Mouse (Mus musculus): ENCODE results near the gene Tor2a. TPM values are rescaled to one million over a fixed set of nuclear protein-coding genes. Genes with fewer than 3 reads are reported as not detected.

Tor2a gene
- polyA plus RNA-seq, 1 experiment from 2014 or later, result 59.8 TPM

GRCm38 (mm10) chr2:32734933-32735332 is 22.1 kb upstream of the Tor2a start:
- Histone ChIP-seq H3K36me3 (no peaks in the 10 kb centered on the region), H3K27me3 (ENCODE audit: low read depth, poor library complexity, severe bottlenecking) (peaks cover 8% of the 10 kb centered on the region), H3K9me3 (replicated peaks) (no peaks in the 10 kb centered on the region), H3K4me3 (no peak overlapping the region), H3K27ac (replicated peaks) (peak overlapping the region; percentile 24; the same call in 1 of the 2 replicates), H3K4me1 (peaks cover 35% of the 10 kb centered on the region)
- DNase-seq (ENCODE audit: low spot score), result no peak
- WGBS, result 51% methylated on average over 4 of the region's 4 CpGs

GRCm38 (mm10) chr2:32736306-32736829 is 20.7 kb upstream of the Tor2a start:
- Histone ChIP-seq H3K27ac (replicated peaks) (no peak overlapping the region; the same call in 1 of the 2 replicates), H3K4me3 (0 out of 2 replicates have a peak overlapping the region, but pooled peaks have one; percentile 18), H3K36me3 (no peaks in the 10 kb centered on the region), H3K27me3 (ENCODE audit: low read depth, poor library complexity, severe bottlenecking) (peaks cover 22% of the 10 kb centered on the region), H3K4me1 (peaks cover 37% of the 10 kb centered on the region), H3K9me3 (replicated peaks) (no peaks in the 10 kb centered on the region)
- no peak for DNase-seq (ENCODE audit: low spot score)
- WGBS, result 62% methylated on average over 3 of the region's 3 CpGs

DNA sequence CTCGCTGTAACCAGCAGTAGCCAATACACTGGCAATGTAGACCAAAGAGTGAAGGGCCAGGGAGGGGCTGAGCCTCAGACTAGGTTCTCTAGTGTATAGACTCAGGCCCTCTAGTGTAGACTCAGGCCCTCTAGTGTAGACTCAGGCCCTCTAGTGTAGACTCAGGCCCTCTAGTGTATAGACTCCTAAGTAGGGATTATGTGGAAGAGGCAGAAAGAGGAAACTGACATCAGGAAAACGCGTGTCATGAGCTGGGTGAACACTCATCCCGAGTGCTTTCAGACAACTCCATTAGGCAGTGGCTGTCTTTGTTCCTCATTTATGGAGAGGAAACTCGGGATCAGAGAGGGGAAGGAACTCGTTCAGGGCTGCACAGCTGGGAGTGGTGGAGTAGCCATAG is 20.0 kb upstream of the Tor2a start:
- Histone ChIP-seq H3K27ac (replicated peaks) (no peak overlapping the region), H3K9me3 (replicated peaks) (no peaks in the 10 kb centered on the region), H3K4me1 (peaks cover 39% of the 10 kb centered on the region), H3K27me3 (ENCODE audit: low read depth, poor library complexity, severe bottlenecking) (peaks cover 29% of the 10 kb centered on the region), H3K36me3 (no peaks in the 10 kb centered on the region), H3K4me3 (no peak overlapping the region)
- DNase-seq (ENCODE audit: low spot score), result no peak
- whole genome bisulfite sequencing, result 54% methylated on average over 6 of the region's 6 CpGs

DNA sequence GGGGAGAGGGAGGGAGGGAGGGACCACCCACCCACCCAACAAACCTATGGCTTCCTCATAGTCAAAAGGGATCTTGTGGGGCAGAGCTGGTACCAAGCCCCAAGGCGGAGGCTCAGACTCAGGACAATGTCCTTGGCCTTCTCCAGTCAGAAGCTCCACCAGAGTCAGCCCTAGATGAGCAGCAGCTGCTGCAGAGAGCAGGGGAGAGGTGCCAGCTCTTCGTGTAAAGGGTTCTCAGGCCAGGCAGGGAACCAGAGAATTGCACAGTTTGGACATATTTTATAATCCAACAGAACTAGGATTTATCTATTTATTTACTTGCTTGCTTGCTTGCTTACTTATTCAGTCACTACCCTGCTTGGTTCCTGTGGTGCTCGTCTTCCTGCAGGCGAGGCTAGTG is 17.7 kb upstream of the Tor2a start:
- Histone ChIP-seq H3K36me3 (0 out of 2 replicates have a peak, but pooled peaks cover 2% of the 10 kb centered on the region), H3K9me3 (replicated peaks) (no peaks in the 10 kb centered on the region), H3K27me3 (ENCODE audit: low read depth, poor library complexity, severe bottlenecking) (peaks cover 47% of the 10 kb centered on the region), H3K27ac (replicated peaks) (no peak overlapping the region), H3K4me1 (peaks cover 48% of the 10 kb centered on the region), H3K4me3 (no peak overlapping the region)
- WGBS, result 79% methylated on average over 4 of the region's 4 CpGs
- no peak for DNase-seq (ENCODE audit: low spot score)

DNA sequence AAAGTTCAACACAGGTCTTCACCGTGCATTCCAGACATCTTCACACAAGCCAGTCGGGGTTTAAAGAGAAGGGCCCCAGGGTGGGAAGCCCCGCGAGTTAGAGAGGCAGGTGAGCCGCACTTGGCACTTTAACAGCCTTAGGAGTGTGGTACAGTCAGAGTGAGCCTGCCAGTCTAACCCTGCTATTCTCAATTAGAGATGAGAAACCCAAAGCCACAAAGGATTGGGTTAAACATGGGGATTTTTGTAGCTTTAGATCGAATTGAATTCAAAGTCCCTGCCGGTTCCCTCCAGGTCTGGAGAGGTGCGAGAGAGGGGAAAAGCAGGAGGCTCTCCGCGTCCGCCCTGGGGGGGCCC is 16.1 kb upstream of the Tor2a start, which contains the start of gene 6330409D20Rik:
Gene 6330409D20Rik, minus strand, starts transcription at position 101 of the 357 bp plus-strand sequence.
- peaks cover 17% of the 10 kb centered on the region for H3K36me3 ChIP-seq
- no peaks in the 10 kb centered on the region for H3K9me3 ChIP-seq (replicated peaks)
- peaks cover 48% of the 10 kb centered on the region for H3K27me3 ChIP-seq (ENCODE audit: low read depth, poor library complexity, severe bottlenecking)
- 8% methylated on average over 11 of the region's 11 CpGs for WGBS
- H3K4me1 ChIP-seq, result peaks cover 38% of the 10 kb centered on the region
- peak within 1 kb of the TSS; percentile 85 for H3K4me3 ChIP-seq
- no peak for DNase-seq (ENCODE audit: low spot score)
- peak within 1 kb of the TSS; percentile 89 for H3K27ac ChIP-seq (replicated peaks)

DNA sequence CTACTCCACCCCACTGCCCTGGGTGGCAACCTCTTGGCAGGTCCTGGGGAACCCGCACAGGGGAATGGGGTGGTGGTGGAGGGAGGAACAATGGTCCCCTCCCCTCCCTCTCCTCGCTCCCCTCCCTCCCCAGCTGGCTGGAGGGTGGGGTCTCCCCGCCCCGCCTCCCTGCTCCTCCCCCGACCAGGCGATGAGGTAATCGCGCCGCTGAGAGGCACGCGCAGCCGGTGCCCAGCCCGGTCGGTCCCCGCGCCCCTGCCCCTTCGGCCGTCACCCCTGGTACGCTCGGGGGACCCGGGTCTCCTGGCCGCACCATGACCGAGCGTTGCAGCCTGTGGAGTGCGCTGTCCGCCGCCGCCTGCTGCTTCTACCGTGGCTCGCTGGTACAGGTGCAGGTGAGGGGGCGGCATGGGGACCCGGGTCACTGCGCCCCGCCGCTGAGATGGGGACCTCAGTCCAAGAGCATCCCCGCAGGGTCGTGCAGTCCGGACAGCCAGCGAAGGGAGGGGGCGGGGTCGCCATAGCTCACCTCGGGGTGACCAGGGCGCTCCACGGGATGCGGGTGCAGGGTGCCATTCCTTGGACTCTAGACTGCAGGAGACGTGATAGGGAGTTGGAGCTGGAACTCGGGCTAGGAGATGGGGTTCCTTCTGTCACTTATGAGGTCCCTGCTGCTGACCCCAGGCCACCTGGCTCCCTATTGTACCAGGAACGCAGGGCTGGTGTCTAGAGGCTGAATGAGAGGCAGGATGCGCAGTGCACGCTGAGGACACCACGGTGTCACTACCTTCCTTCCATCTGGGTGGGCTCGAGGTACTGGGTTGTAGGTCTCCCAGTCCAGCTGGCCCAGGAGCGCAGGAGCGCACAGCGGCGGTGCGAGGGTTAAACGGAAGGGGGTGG is 15.5 kb upstream of the Tor2a start:
- peaks cover 48% of the 10 kb centered on the region for H3K27me3 ChIP-seq (ENCODE audit: low read depth, poor library complexity, severe bottlenecking)

DNA sequence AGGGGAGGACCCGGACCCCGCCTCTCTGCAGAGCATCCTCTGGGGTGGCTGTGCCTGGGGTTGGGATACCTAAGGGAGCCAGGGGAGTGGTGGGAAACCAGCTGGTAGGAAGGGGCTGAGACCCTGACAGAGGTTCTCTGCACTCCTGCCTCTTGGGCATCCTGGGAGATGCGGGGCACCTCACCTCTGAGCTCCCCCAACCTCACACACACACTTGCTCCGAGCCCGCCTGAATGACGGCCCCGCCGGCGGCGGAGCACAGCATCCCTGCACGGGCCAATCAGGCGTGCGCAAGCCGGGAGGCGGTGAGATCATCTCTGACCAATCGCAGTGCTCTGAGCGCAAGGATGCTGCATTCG is 14.9 kb upstream of the Tor2a start:
- H3K4me1 ChIP-seq, result peaks cover 34% of the 10 kb centered on the region
- peaks cover 30% of the 10 kb centered on the region for H3K36me3 ChIP-seq
- peaks cover 48% of the 10 kb centered on the region for H3K27me3 ChIP-seq (ENCODE audit: low read depth, poor library complexity, severe bottlenecking)
- 4% methylated on average over 18 of the region's 18 CpGs for WGBS
- H3K4me3 ChIP-seq, result peak overlapping the region; percentile 85
- H3K27ac ChIP-seq (replicated peaks), result peak overlapping the region; percentile 89
- H3K9me3 ChIP-seq (replicated peaks), result no peaks in the 10 kb centered on the region
- peak; percentile 84 for DNase-seq (ENCODE audit: low spot score)

More for the DNA sequence above, 15.5 kb upstream of the Tor2a start:
- Histone ChIP-seq H3K4me1 (peaks cover 35% of the 10 kb centered on the region), H3K27ac (replicated peaks) (peak overlapping the region; percentile 89), H3K36me3 (peaks cover 24% of the 10 kb centered on the region), H3K4me3 (peak overlapping the region; percentile 85), H3K9me3 (replicated peaks) (no peaks in the 10 kb centered on the region)
- WGBS, result 1% methylated on average over 57 of the region's 58 CpGs
- DNase-seq (ENCODE audit: low spot score), result peak; percentile 76

GRCm38 (mm10) chr2:32744272-32744982 is 12.6 kb upstream of the Tor2a start:
- H3K9me3 ChIP-seq (replicated peaks), result no peaks in the 10 kb centered on the region
- no peak overlapping the region for H3K4me3 ChIP-seq
- peaks cover 46% of the 10 kb centered on the region for H3K27me3 ChIP-seq (ENCODE audit: low read depth, poor library complexity, severe bottlenecking)
- H3K27ac ChIP-seq (replicated peaks), result no peak overlapping the region
- WGBS, result 83% methylated on average over 15 of the region's 15 CpGs
- no peak for DNase-seq (ENCODE audit: low spot score)
- peaks cover 49% of the 10 kb centered on the region for H3K36me3 ChIP-seq
- H3K4me1 ChIP-seq, result peaks cover 29% of the 10 kb centered on the region

DNA sequence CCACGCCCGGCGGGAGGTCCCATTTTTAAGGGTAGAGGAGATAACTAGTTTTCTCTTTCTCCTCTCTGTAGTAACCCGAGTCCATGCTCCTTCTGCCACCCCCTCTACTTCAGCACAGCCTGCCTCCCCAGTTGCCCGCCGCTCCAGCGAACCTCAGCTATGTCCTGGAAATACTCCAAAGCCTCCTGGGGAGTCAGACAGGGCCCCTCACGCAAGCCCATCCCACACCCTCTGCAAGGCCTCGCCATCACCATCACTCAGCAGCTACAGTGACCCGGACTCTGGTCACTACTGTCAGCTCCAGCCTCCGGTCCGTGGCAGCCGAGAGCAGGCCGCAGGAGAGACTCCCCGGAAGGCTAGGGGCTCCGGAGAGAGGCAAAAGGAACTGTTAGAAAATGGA is 8.0 kb upstream of the Tor2a start:
- Histone ChIP-seq H3K4me1 (peaks cover 31% of the 10 kb centered on the region), H3K27ac (replicated peaks) (no peak overlapping the region), H3K9me3 (replicated peaks) (no peaks in the 10 kb centered on the region), H3K36me3 (peaks cover 70% of the 10 kb centered on the region), H3K27me3 (ENCODE audit: low read depth, poor library complexity, severe bottlenecking) (peaks cover 23% of the 10 kb centered on the region), H3K4me3 (no peak overlapping the region)
- no peak for DNase-seq (ENCODE audit: low spot score)
- 92% methylated on average over 16 of the region's 16 CpGs for WGBS

GRCm38 (mm10) chr2:32750199-32750598 is 6.8 kb upstream of the Tor2a start:
- Histone ChIP-seq H3K4me3 (peak overlapping the region; percentile 53; the same call in 1 of the 2 replicates), H3K4me1 (peaks cover 31% of the 10 kb centered on the region), H3K27ac (replicated peaks) (peak overlapping the region; percentile 78; the same call in 1 of the 2 replicates), H3K36me3 (peaks cover 70% of the 10 kb centered on the region), H3K27me3 (ENCODE audit: low read depth, poor library complexity, severe bottlenecking) (peaks cover 30% of the 10 kb centered on the region), H3K9me3 (replicated peaks) (no peaks in the 10 kb centered on the region)
- DNase-seq (ENCODE audit: low spot score), result no peak
- 75% methylated on average over 7 of the region's 7 CpGs for WGBS

GRCm38 (mm10) chr2:32750887-32751664 is 6.0 kb upstream of the Tor2a start:
- peak overlapping the region; percentile 53 for H3K4me3 ChIP-seq
- H3K27ac ChIP-seq (replicated peaks), result peak overlapping the region; percentile 78
- H3K4me1 ChIP-seq, result peaks cover 31% of the 10 kb centered on the region
- DNase-seq (ENCODE audit: low spot score), result peak; percentile 85
- peaks cover 37% of the 10 kb centered on the region for H3K27me3 ChIP-seq (ENCODE audit: low read depth, poor library complexity, severe bottlenecking)
- 4% methylated on average over 31 of the region's 31 CpGs for WGBS
- no peaks in the 10 kb centered on the region for H3K9me3 ChIP-seq (replicated peaks)
- peaks cover 61% of the 10 kb centered on the region for H3K36me3 ChIP-seq

GRCm38 (mm10) chr2:32751665-32752033 is 5.4 kb upstream of the Tor2a start:
- 28% methylated on average over 9 of the region's 10 CpGs for WGBS
- no peak for DNase-seq (ENCODE audit: low spot score)
- H3K36me3 ChIP-seq, result peaks cover 55% of the 10 kb centered on the region

More at GRCm38 (mm10) chr2:32751665-32752033, 5.4 kb upstream of the Tor2a start:
- peaks cover 37% of the 10 kb centered on the region for H3K27me3 ChIP-seq (ENCODE audit: low read depth, poor library complexity, severe bottlenecking)
- peak overlapping the region; percentile 78 for H3K27ac ChIP-seq (replicated peaks)
- H3K4me3 ChIP-seq, result peak overlapping the region; percentile 53
- no peaks in the 10 kb centered on the region for H3K9me3 ChIP-seq (replicated peaks)
- H3K4me1 ChIP-seq, result peaks cover 32% of the 10 kb centered on the region
